Mouse (Mus musculus): ENCODE measurements around the gene Abcc6. TPM values are rescaled to one million over a fixed set of nuclear protein-coding genes. Genes with fewer than 3 reads are reported as not detected.

Gene Abcc6
- polyA plus RNA-seq, 1 experiment from 2014 or later, result 0.15 TPM

GRCm38 (mm10) chr7:46052161-46052821 is 22.2 kb upstream of the Abcc6 start:
- H3K9ac ChIP-seq (ENCODE audit: low read length), result no peak overlapping the region
- H3K4me1 ChIP-seq (replicated peaks; ENCODE audit: control insufficient read depth, insufficient read depth, low read length), result no peaks in the 10 kb centered on the region
- H3K4me2 ChIP-seq (ENCODE audit: low read depth, low read length, severe bottlenecking), result no peak overlapping the region
- no peak overlapping the region for H3K27ac ChIP-seq (ENCODE audit: low read depth, low read length)
- no peak overlapping the region for H3K4me3 ChIP-seq (ENCODE audit: low read depth, low read length)
- DNase-seq (ENCODE audit: low spot score) (no peak), ATAC-seq (replicated peaks; ENCODE audit: low FRiP score) (no peak)
- no peaks in the 10 kb centered on the region for H3K27me3 ChIP-seq (ENCODE audit: control insufficient read depth, insufficient read depth, low read length)
- H3K36me3 ChIP-seq (ENCODE audit: control insufficient read depth, insufficient read depth, low read length), result no peaks in the 10 kb centered on the region; the same call in 1 of the 2 replicates
- 79% methylated on average over 4 of the region's 4 CpGs for WGBS
- no peaks in the 10 kb centered on the region for H3K9me3 ChIP-seq (ENCODE audit: control insufficient read depth, low read length)

- Histone ChIP-seq H3K36me3 (ENCODE audit: control insufficient read depth, insufficient read depth, low read length) (peaks cover 2% of the 10 kb centered on the region; the same call in 1 of the 2 replicates), H3K4me1 (replicated peaks; ENCODE audit: control insufficient read depth, insufficient read depth, low read length) (no peaks in the 10 kb centered on the region), H3K27me3 (ENCODE audit: control insufficient read depth, insufficient read depth, low read length) (no peaks in the 10 kb centered on the region), H3K9me3 (ENCODE audit: control insufficient read depth, low read length) (no peaks in the 10 kb centered on the region), H3K4me2 (ENCODE audit: low read depth, low read length, severe bottlenecking) (no peak overlapping the region), H3K9ac (ENCODE audit: low read length) (no peak overlapping the region), H3K4me3 (ENCODE audit: low read depth, low read length) (no peak overlapping the region), H3K27ac (ENCODE audit: low read depth, low read length) (no peak overlapping the region)
- DNase-seq (ENCODE audit: low spot score), result no peak
- WGBS, result 83% methylated on average over 7 of the region's 7 CpGs
- no peak for ATAC-seq (replicated peaks; ENCODE audit: low FRiP score)
These were observed 19.9 kb upstream of the Abcc6 start for GRCm38 (mm10) chr7:46049981-46050380.

- WGBS, result 91% methylated on average over 13 of the region's 13 CpGs
- Histone ChIP-seq H3K27ac (ENCODE audit: low read depth, low read length) (no peak overlapping the region), H3K27me3 (ENCODE audit: control insufficient read depth, insufficient read depth, low read length) (no peaks in the 10 kb centered on the region), H3K36me3 (ENCODE audit: control insufficient read depth, insufficient read depth, low read length) (peaks cover 2% of the 10 kb centered on the region; the same call in 1 of the 2 replicates), H3K9ac (ENCODE audit: low read length) (no peak overlapping the region), H3K4me2 (ENCODE audit: low read depth, low read length, severe bottlenecking) (no peak overlapping the region), H3K4me1 (replicated peaks; ENCODE audit: control insufficient read depth, insufficient read depth, low read length) (no peaks in the 10 kb centered on the region), H3K4me3 (ENCODE audit: low read depth, low read length) (no peak overlapping the region), H3K9me3 (ENCODE audit: control insufficient read depth, low read length) (no peaks in the 10 kb centered on the region)
- ATAC-seq (replicated peaks; ENCODE audit: low FRiP score) (no peak), DNase-seq (ENCODE audit: low spot score) (no peak)
These were observed 17.9 kb upstream of the Abcc6 start for GRCm38 (mm10) chr7:46047873-46048562.

- Histone ChIP-seq H3K9ac (ENCODE audit: low read length) (no peak overlapping the region), H3K4me1 (replicated peaks; ENCODE audit: control insufficient read depth, insufficient read depth, low read length) (no peaks in the 10 kb centered on the region), H3K9me3 (ENCODE audit: control insufficient read depth, low read length) (no peaks in the 10 kb centered on the region), H3K36me3 (ENCODE audit: control insufficient read depth, insufficient read depth, low read length) (peaks cover 4% of the 10 kb centered on the region; the same call in 1 of the 2 replicates), H3K4me2 (ENCODE audit: low read depth, low read length, severe bottlenecking) (no peak overlapping the region), H3K27me3 (ENCODE audit: control insufficient read depth, insufficient read depth, low read length) (no peaks in the 10 kb centered on the region), H3K4me3 (ENCODE audit: low read depth, low read length) (no peak overlapping the region), H3K27ac (ENCODE audit: low read depth, low read length) (no peak overlapping the region)
- no peak for ATAC-seq (replicated peaks; ENCODE audit: low FRiP score)
- no peak for DNase-seq (ENCODE audit: low spot score)
- 95% methylated on average over 11 of the region's 11 CpGs for WGBS
These were observed 15.8 kb upstream of the Abcc6 start for GRCm38 (mm10) chr7:46045882-46046281.

GRCm38 (mm10) chr7:46044106-46044505 is 14.0 kb upstream of the Abcc6 start:
- H3K36me3 ChIP-seq (ENCODE audit: control insufficient read depth, insufficient read depth, low read length), result peaks cover 4% of the 10 kb centered on the region; the same call in 1 of the 2 replicates
- no peak for ATAC-seq (replicated peaks; ENCODE audit: low FRiP score)
- no peaks in the 10 kb centered on the region for H3K27me3 ChIP-seq (ENCODE audit: control insufficient read depth, insufficient read depth, low read length)
- no peak overlapping the region for H3K27ac ChIP-seq (ENCODE audit: low read depth, low read length)
- H3K4me3 ChIP-seq (ENCODE audit: low read depth, low read length), result no peak overlapping the region
- H3K9ac ChIP-seq (ENCODE audit: low read length), result no peak overlapping the region
- H3K4me1 ChIP-seq (replicated peaks; ENCODE audit: control insufficient read depth, insufficient read depth, low read length), result no peaks in the 10 kb centered on the region
- no peak overlapping the region for H3K4me2 ChIP-seq (ENCODE audit: low read depth, low read length, severe bottlenecking)
- no peak for DNase-seq (ENCODE audit: low spot score)
- H3K9me3 ChIP-seq (ENCODE audit: control insufficient read depth, low read length), result no peaks in the 10 kb centered on the region
- 91% methylated on average over 10 of the region's 10 CpGs for WGBS

- H3K4me1 ChIP-seq (replicated peaks; ENCODE audit: control insufficient read depth, insufficient read depth, low read length), result 0 out of 2 replicates have a peak, but pooled peaks cover 1% of the 10 kb centered on the region
- H3K4me2 ChIP-seq (ENCODE audit: low read depth, low read length, severe bottlenecking), result no peak overlapping the region
- H3K4me3 ChIP-seq (ENCODE audit: low read depth, low read length), result no peak overlapping the region
- no peaks in the 10 kb centered on the region for H3K27me3 ChIP-seq (ENCODE audit: control insufficient read depth, insufficient read depth, low read length)
- WGBS, result 74% methylated on average over 2 of the region's 2 CpGs
- DNase-seq (ENCODE audit: low spot score) (no peak), ATAC-seq (replicated peaks; ENCODE audit: low FRiP score) (no peak)
- no peak overlapping the region for H3K9ac ChIP-seq (ENCODE audit: low read length)
- no peak overlapping the region for H3K27ac ChIP-seq (ENCODE audit: low read depth, low read length)
- H3K9me3 ChIP-seq (ENCODE audit: control insufficient read depth, low read length), result no peaks in the 10 kb centered on the region
- H3K36me3 ChIP-seq (ENCODE audit: control insufficient read depth, insufficient read depth, low read length), result peaks cover 2% of the 10 kb centered on the region; the same call in 1 of the 2 replicates
These were observed 9.8 kb upstream of the Abcc6 start for GRCm38 (mm10) chr7:46039873-46040272.

GRCm38 (mm10) chr7:46037433-46037832 is 7.3 kb upstream of the Abcc6 start:
- no peak overlapping the region for H3K27ac ChIP-seq (ENCODE audit: low read depth, low read length)
- H3K9me3 ChIP-seq (ENCODE audit: control insufficient read depth, low read length), result no peaks in the 10 kb centered on the region
- H3K4me3 ChIP-seq (ENCODE audit: low read depth, low read length), result no peak overlapping the region
- no peak overlapping the region for H3K4me2 ChIP-seq (ENCODE audit: low read depth, low read length, severe bottlenecking)
- peaks cover 8% of the 10 kb centered on the region for H3K4me1 ChIP-seq (replicated peaks; ENCODE audit: control insufficient read depth, insufficient read depth, low read length)
- peaks cover 2% of the 10 kb centered on the region; the same call in 1 of the 2 replicates for H3K36me3 ChIP-seq (ENCODE audit: control insufficient read depth, insufficient read depth, low read length)
- H3K9ac ChIP-seq (ENCODE audit: low read length), result no peak overlapping the region
- 92% methylated on average over 6 of the region's 6 CpGs for WGBS
- no peak for ATAC-seq (replicated peaks; ENCODE audit: low FRiP score)
- no peak for DNase-seq (ENCODE audit: low spot score)
- H3K27me3 ChIP-seq (ENCODE audit: control insufficient read depth, insufficient read depth, low read length), result no peaks in the 10 kb centered on the region

- peak overlapping the region; percentile 7; the same call in 1 of the 2 replicates for H3K9ac ChIP-seq (ENCODE audit: low read length)
- H3K4me2 ChIP-seq (ENCODE audit: low read depth, low read length, severe bottlenecking), result no peak overlapping the region
- DNase-seq (ENCODE audit: low spot score) (no peak), ATAC-seq (replicated peaks; ENCODE audit: low FRiP score) (no peak)
- peaks cover 8% of the 10 kb centered on the region for H3K4me1 ChIP-seq (replicated peaks; ENCODE audit: control insufficient read depth, insufficient read depth, low read length)
- H3K27me3 ChIP-seq (ENCODE audit: control insufficient read depth, insufficient read depth, low read length), result no peaks in the 10 kb centered on the region
- no peaks in the 10 kb centered on the region for H3K36me3 ChIP-seq (ENCODE audit: control insufficient read depth, insufficient read depth, low read length)
- no peaks in the 10 kb centered on the region for H3K9me3 ChIP-seq (ENCODE audit: control insufficient read depth, low read length)
- H3K27ac ChIP-seq (ENCODE audit: low read depth, low read length), result no peak overlapping the region
- H3K4me3 ChIP-seq (ENCODE audit: low read depth, low read length), result no peak overlapping the region
- 87% methylated on average over 2 of the region's 2 CpGs for WGBS
These were observed 5.4 kb upstream of the Abcc6 start for GRCm38 (mm10) chr7:46035468-46035867.
